Mouse (Mus musculus) kidney, postnatal 0 days (tissue): ENCODE measurements around the gene Plekho1. TPM values are rescaled to one million over a fixed set of nuclear protein-coding genes. Genes with fewer than 3 reads are reported as not detected.
"Not testable (repeated sequence)": the region's sequence is repeated elsewhere in the genome, so short reads cannot be mapped to it uniquely, and the experiment has no call there.

Experiments
- ATAC-seq: fragments of 200-750 bp; cut with Nextera tagmentation; replicated peaks from 2 replicates; pipeline ENCODE4 v1.8.0; 2017; ENCODE audit warnings: low read depth, moderate number of reproducible peaks, moderate TSS enrichment, moderate library complexity; ENCODE audit not compliant: low FRiP score
- DNase-seq: peaks from one replicate; pipeline ENCODE4 v3.0.0-alpha.2; 2016; ENCODE audit warnings: low spot score
- H3K27ac ChIP-seq: fragments of 300-500 bp; sonication (generic); 2 replicates; pipeline ENCODE4 v1.5.1; 2014; ENCODE audit warnings: mild to moderate bottlenecking
- H3K27me3 ChIP-seq: fragments of 300-500 bp; sonication (generic); 2 replicates; pipeline ENCODE4 v1.6.1; 2014; ENCODE audit warnings: low read length, mixed read lengths; ENCODE audit not compliant: insufficient read depth
- H3K36me3 ChIP-seq: fragments of 300-500 bp; sonication (generic); 2 replicates; pipeline ENCODE4 v1.6.1; 2014; ENCODE audit warnings: low read length, mixed read lengths; ENCODE audit not compliant: insufficient read depth
- H3K4me1 ChIP-seq: fragments of 300-500 bp; sonication (generic); replicated peaks from 2 replicates; pipeline ENCODE4 v1.6.1; 2014; ENCODE audit warnings: antibody characterized with exemption, low read length, mixed read lengths; ENCODE audit not compliant: insufficient read depth
- H3K4me2 ChIP-seq: fragments of 300-500 bp; sonication (generic); 2 replicates; pipeline ENCODE4 v1.6.1; 2014; ENCODE audit warnings: mild to moderate bottlenecking, low read length, moderate library complexity, mixed read lengths
- H3K4me3 ChIP-seq: fragments of 300-500 bp; sonication (generic); replicated peaks from 2 replicates; pipeline ENCODE4 v1.5.1; 2014; ENCODE audit warnings: low read depth, low read length
- H3K9ac ChIP-seq: fragments of 300-500 bp; sonication (generic); 2 replicates; pipeline ENCODE4 v1.6.1; 2014; ENCODE audit warnings: low read depth, low read length
- H3K9me3 ChIP-seq: fragments of 300-500 bp; sonication (generic); replicated peaks from 2 replicates; pipeline ENCODE4 v1.6.1; 2016; ENCODE audit warnings: low read length, inconsistent platforms, mixed read lengths
- CTCF ChIP-seq: IDR thresholded peaks from 2 replicates; pipeline ENCODE4 v1.5.1; 2016; ENCODE audit warnings: antibody characterized with exemption, low read depth, mild to moderate bottlenecking, moderate library complexity
- WGBS: fragments of 180-500 bp; shearing (Covaris S2); extraction: QIAGEN DNeasy Blood & Tissue Kit; methylation state at CpG from one replicate; pipeline ENCODE4 v1.1.7; 2014; 5-methylcytosine and 5-hydroxymethylcytosine counted together
- polyA plus RNA-seq: library from polyadenylated mRNA; unstranded; fragments of >200 nt; fragmentation: Nextera tagmentation; extraction: Ambion mirVana; gene quantifications from 2 replicates; pipeline ENCODE4 v1.2.1, GENCODE M21; 2015

The Plekho1 gene
- 41.5 and 42.5 TPM in 2 replicates for polyA plus RNA-seq

GRCm38 (mm10) chr3:95995802-95996428 lies at the start of gene Plekho1:
Gene Plekho1 (minus strand): TSS chr3:95996001.
- Histone ChIP-seq H3K27me3 (no peaks in the 10 kb centered on the region), H3K4me2 (peak within 1 kb of the TSS; percentile 90), H3K4me3 (peak within 1 kb of the TSS; percentile 91), H3K36me3 (0 out of 2 replicates have a peak, but pooled peaks cover 3% of the 10 kb centered on the region), H3K27ac (peak within 1 kb of the TSS; percentile 95), H3K9ac (peak within 1 kb of the TSS; percentile 90), H3K4me1 (peaks cover 10% of the 10 kb centered on the region), H3K9me3 (no peaks in the 10 kb centered on the region)
- no peak; the same call in 1 of the 2 replicates for TF ChIP-seq CTCF
- under 1% methylated on average over 80 of the region's 84 CpGs for WGBS
- peak; percentile 55 for DNase-seq
- ATAC-seq = peak; percentile 53; the same call in 1 of the 2 replicates

GRCm38 (mm10) chr3:96044559-96044958 lies 48.8 kb upstream of the Plekho1 start:
- H3K36me3 ChIP-seq, H3K4me2 ChIP-seq, H3K4me3 ChIP-seq, H3K4me1 ChIP-seq, DNase-seq, ATAC-seq, H3K27me3 ChIP-seq, H3K9me3 ChIP-seq, H3K9ac ChIP-seq, H3K27ac ChIP-seq: not testable (repeated sequence)
- 92% methylated on average over 3 of the region's 3 CpGs for WGBS

GRCm38 (mm10) chr3:96043104-96043503 lies 47.3 kb upstream of the Plekho1 start:
- no peak for TF ChIP-seq CTCF
- Histone ChIP-seq H3K4me2 (no peak overlapping the region), H3K36me3 (peaks cover 10% of the 10 kb centered on the region; the same call in 1 of the 2 replicates), H3K4me3 (no peak overlapping the region), H3K4me1 (no peaks in the 10 kb centered on the region), H3K27me3 (no peaks in the 10 kb centered on the region), H3K27ac (no peak overlapping the region), H3K9ac (no peak overlapping the region), H3K9me3 (no peaks in the 10 kb centered on the region)
- WGBS = 81% methylated on average over 1 of the region's 1 CpGs
- DNase-seq (no peak), ATAC-seq (no peak)

- Histone ChIP-seq H3K4me1 (no peaks in the 10 kb centered on the region), H3K9ac (no peak overlapping the region), H3K27ac (no peak overlapping the region), H3K4me3 (no peak overlapping the region), H3K4me2 (no peak overlapping the region), H3K36me3 (peaks cover 8% of the 10 kb centered on the region; the same call in 1 of the 2 replicates), H3K27me3 (no peaks in the 10 kb centered on the region), H3K9me3 (no peaks in the 10 kb centered on the region)
- DNase-seq = no peak
- whole genome bisulfite sequencing = 94% methylated on average over 6 of the region's 6 CpGs
- TF ChIP-seq CTCF = no peak
- ATAC-seq = no peak
These were observed 45.3 kb upstream of the Plekho1 start for GRCm38 (mm10) chr3:96041079-96041478.

GRCm38 (mm10) chr3:96040663-96041006 lies 44.8 kb upstream of the Plekho1 start:
- WGBS = 98% methylated on average over 2 of the region's 2 CpGs
- Histone ChIP-seq H3K4me3 (no peak overlapping the region), H3K9me3 (no peaks in the 10 kb centered on the region), H3K27me3 (no peaks in the 10 kb centered on the region), H3K36me3 (peaks cover 6% of the 10 kb centered on the region; the same call in 1 of the 2 replicates), H3K4me1 (no peaks in the 10 kb centered on the region), H3K27ac (no peak overlapping the region), H3K9ac (no peak overlapping the region), H3K4me2 (no peak overlapping the region)
- no peak for DNase-seq
- TF ChIP-seq CTCF = no peak
- ATAC-seq = no peak

GRCm38 (mm10) chr3:96039857-96040662 lies 44.3 kb upstream of the Plekho1 start:
- no peaks in the 10 kb centered on the region for H3K4me1 ChIP-seq
- H3K4me3 ChIP-seq = no peak overlapping the region
- no peaks in the 10 kb centered on the region for H3K9me3 ChIP-seq
- H3K27me3 ChIP-seq = no peaks in the 10 kb centered on the region
- no peak overlapping the region for H3K9ac ChIP-seq
- no peak overlapping the region for H3K27ac ChIP-seq
- TF ChIP-seq CTCF = no peak
- ATAC-seq (no peak), DNase-seq (peak; percentile 8)
- WGBS = 59% methylated on average over 9 of the region's 9 CpGs
- no peak overlapping the region for H3K4me2 ChIP-seq
- 0 out of 2 replicates have a peak, but pooled peaks cover under 1% of the 10 kb centered on the region for H3K36me3 ChIP-seq
